Mouse (Mus musculus): ENCODE results near the gene Gad1.

GRCm38 (mm10) chr2:70551446-70551845, 1.4 kb upstream of the Gad1 start:
- no peak for TF ChIP-seq CTCF (IDR thresholded peaks at IDR 0.05; ENCODE audit: control insufficient read depth, insufficient read depth, insufficient replicate concordance, low read depth, low read length)
- no peak for TF ChIP-seq POLR2A (IDR thresholded peaks at IDR 0.05; ENCODE audit: control insufficient read depth, low read depth, low read length)

Data from testis, adult 2 months (tissue).